Mouse (Mus musculus): ENCODE results near the gene Izumo1r. TPM values are rescaled to one million over a fixed set of nuclear protein-coding genes. Genes with fewer than 3 reads are reported as not detected.
"Not testable (repeated sequence)": the region's sequence is repeated elsewhere in the genome, so short reads cannot be mapped to it uniquely, and the experiment has no call there.

Gene Izumo1r
- polyA plus RNA-seq, 1 experiment from 2014 or later = 0.23 TPM

DNA sequence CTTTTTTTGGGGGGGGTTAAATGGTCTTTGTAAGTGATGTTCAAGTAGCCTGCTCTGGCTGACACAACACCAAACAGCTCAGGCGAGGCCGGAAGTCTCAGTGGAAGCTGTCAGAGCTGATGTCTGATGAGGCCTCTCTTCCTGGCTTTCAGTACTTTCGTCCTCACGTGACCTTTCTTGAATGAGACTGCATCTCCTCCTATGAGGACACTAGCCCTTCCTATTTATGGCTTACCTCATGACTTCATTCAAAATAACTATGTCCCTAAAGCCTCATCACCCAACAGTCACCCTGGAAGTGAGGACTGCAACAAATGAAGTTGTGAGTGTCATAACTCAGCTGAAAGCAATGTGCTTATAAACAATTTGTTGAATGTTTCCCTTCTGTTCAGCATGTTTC lies 19.1 kb downstream of the Izumo1r start:
- Histone ChIP-seq H3K27ac (no peak overlapping the region), H3K9me3 (no peaks in the 10 kb centered on the region), H3K4me1 (no peaks in the 10 kb centered on the region), H3K4me3 (no peak overlapping the region), H3K4me2 (no peak overlapping the region), H3K27me3 (no peaks in the 10 kb centered on the region), H3K9ac (no peak overlapping the region), H3K36me3 (no peaks in the 10 kb centered on the region)
- ATAC-seq (ENCODE audit: insufficient number of reproducible peaks, low FRiP score, low TSS enrichment, low read depth) = no peak
- WGBS = 68% methylated on average over 4 of the region's 4 CpGs

GRCm38 (mm10) chr9:14876566-14876965 lies 27.2 kb downstream of the Izumo1r start:
- not testable (repeated sequence) for H3K27me3 ChIP-seq; H3K9me3 ChIP-seq; H3K27ac ChIP-seq; H3K4me2 ChIP-seq; H3K9ac ChIP-seq; H3K4me3 ChIP-seq; H3K36me3 ChIP-seq; H3K4me1 ChIP-seq; ATAC-seq (ENCODE audit: insufficient number of reproducible peaks, low FRiP score, low TSS enrichment, low read depth)
- WGBS = 16% methylated on average over 8 of the region's 8 CpGs

GRCm38 (mm10) chr9:14875743-14876507 lies 27.8 kb downstream of the Izumo1r start:
- ATAC-seq (ENCODE audit: insufficient number of reproducible peaks, low FRiP score, low TSS enrichment, low read depth) = no peak
- H3K9ac ChIP-seq = no peak overlapping the region
- no peaks in the 10 kb centered on the region for H3K9me3 ChIP-seq
- no peaks in the 10 kb centered on the region for H3K36me3 ChIP-seq
- no peak overlapping the region for H3K27ac ChIP-seq
- 78% methylated on average over 5 of the region's 5 CpGs for WGBS
- peaks cover 9% of the 10 kb centered on the region; the same call in 1 of the 2 replicates for H3K4me1 ChIP-seq
- H3K27me3 ChIP-seq = no peaks in the 10 kb centered on the region
- H3K4me2 ChIP-seq = no peak overlapping the region
- H3K4me3 ChIP-seq = no peak overlapping the region

DNA sequence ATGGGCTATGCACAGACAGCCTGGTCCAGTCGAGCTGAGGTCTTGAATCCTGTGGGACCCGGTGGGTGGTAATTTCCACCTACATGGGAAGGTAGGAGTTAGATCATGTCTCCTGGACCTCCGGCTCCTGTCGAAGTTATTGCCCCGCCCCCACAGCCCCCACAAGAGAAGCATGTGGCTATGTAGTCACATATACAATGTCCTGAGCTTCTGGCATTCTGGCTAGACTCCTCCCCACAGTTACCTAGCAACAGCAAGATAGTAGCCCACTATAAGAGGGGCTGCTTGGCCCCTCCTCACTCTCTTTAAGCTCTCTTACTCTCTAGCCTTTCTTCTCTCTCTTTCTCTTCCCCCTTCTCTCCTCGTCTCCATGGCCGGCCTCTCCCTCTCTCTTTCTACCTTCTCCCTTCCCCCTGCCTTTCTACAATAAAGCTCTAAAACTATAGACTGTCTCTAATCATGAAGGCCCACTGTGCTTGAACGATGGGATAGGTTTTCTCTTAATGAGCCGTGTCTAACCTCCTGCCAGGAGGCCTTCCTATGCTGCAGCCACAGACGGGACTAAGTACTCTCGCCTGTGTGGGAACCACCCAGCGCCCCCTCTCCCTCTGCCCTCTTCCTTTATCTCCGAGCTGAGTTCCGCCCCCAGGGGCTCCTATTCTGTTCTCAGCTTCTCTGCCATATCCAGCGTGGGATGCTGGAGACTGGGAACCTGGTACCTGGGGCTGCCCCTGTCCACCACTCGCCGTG lies 31.4 kb downstream of the Izumo1r start:
- 47% methylated on average over 17 of the region's 17 CpGs for WGBS
- H3K27ac ChIP-seq = no peak overlapping the region
- H3K9ac ChIP-seq = no peak overlapping the region
- H3K4me2 ChIP-seq = no peak overlapping the region
- no peak overlapping the region for H3K4me3 ChIP-seq
- H3K27me3 ChIP-seq = peaks cover 6% of the 10 kb centered on the region; the same call in 1 of the 2 replicates
- peaks cover 9% of the 10 kb centered on the region; the same call in 1 of the 2 replicates for H3K4me1 ChIP-seq
- no peaks in the 10 kb centered on the region for H3K9me3 ChIP-seq
- H3K36me3 ChIP-seq = no peaks in the 10 kb centered on the region
- ATAC-seq (ENCODE audit: insufficient number of reproducible peaks, low FRiP score, low TSS enrichment, low read depth) = no peak

GRCm38 (mm10) chr9:14871536-14871935 lies 32.2 kb downstream of the Izumo1r start:
- H3K4me2 ChIP-seq = no peak overlapping the region
- H3K4me3 ChIP-seq = no peak overlapping the region
- no peak for ATAC-seq (ENCODE audit: insufficient number of reproducible peaks, low FRiP score, low TSS enrichment, low read depth)
- no peak overlapping the region for H3K27ac ChIP-seq
- H3K9me3 ChIP-seq = no peaks in the 10 kb centered on the region
- peaks cover 11% of the 10 kb centered on the region for H3K27me3 ChIP-seq
- 65% methylated on average over 3 of the region's 3 CpGs for WGBS
- no peak overlapping the region for H3K9ac ChIP-seq
- H3K36me3 ChIP-seq = no peaks in the 10 kb centered on the region
- peaks cover 9% of the 10 kb centered on the region; the same call in 1 of the 2 replicates for H3K4me1 ChIP-seq

DNA sequence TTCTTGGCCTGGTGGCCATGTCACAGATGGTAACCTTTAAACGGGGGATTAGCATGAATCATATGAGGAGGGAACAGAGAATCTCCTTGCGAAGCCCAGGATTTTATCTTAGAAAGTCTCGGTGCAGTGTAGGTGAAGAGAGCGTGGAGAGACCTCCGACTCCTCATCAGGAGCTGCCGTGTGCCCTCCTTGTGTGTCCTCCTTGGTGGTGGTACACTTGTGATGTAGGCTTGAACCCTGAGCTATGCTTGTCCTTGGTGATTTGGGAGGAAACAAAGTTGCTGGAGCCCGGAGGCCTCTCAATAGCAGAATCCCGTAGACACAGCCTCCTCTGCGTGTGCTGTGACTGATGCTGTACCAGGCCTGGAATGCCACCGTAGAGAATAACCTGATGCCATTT lies 32.9 kb downstream of the Izumo1r start:
- no peaks in the 10 kb centered on the region for H3K9me3 ChIP-seq
- H3K4me1 ChIP-seq = peaks cover 9% of the 10 kb centered on the region; the same call in 1 of the 2 replicates
- no peak overlapping the region for H3K4me2 ChIP-seq
- H3K9ac ChIP-seq = no peak overlapping the region
- H3K36me3 ChIP-seq = no peaks in the 10 kb centered on the region
- ATAC-seq (ENCODE audit: insufficient number of reproducible peaks, low FRiP score, low TSS enrichment, low read depth) = no peak
- peaks cover 14% of the 10 kb centered on the region for H3K27me3 ChIP-seq
- H3K4me3 ChIP-seq = no peak overlapping the region
- no peak overlapping the region for H3K27ac ChIP-seq
- 87% methylated on average over 10 of the region's 10 CpGs for WGBS

- Histone ChIP-seq H3K4me2 (no peak overlapping the region), H3K27ac (no peak overlapping the region), H3K9me3 (no peaks in the 10 kb centered on the region), H3K4me1 (peaks cover 9% of the 10 kb centered on the region; the same call in 1 of the 2 replicates), H3K36me3 (no peaks in the 10 kb centered on the region), H3K4me3 (no peak overlapping the region), H3K9ac (no peak overlapping the region), H3K27me3 (peaks cover 14% of the 10 kb centered on the region)
- no peak for ATAC-seq (ENCODE audit: insufficient number of reproducible peaks, low FRiP score, low TSS enrichment, low read depth)
- 84% methylated on average over 2 of the region's 2 CpGs for WGBS
These were observed 33.4 kb downstream of the Izumo1r start for GRCm38 (mm10) chr9:14870377-14870776.

DNA sequence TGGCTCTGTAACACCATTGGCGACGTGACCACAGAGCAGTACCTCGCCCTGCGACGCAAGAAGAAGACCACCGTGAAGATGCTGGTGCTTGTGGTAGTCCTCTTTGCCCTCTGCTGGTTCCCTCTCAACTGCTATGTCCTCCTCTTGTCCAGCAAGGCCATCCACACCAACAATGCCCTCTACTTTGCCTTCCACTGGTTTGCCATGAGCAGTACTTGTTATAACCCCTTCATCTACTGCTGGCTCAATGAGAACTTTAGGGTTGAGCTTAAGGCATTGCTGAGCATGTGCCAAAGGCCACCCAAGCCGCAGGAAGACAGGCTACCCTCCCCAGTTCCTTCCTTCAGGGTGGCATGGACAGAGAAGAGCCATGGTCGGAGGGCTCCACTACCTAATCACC lies 35.4 kb downstream of the Izumo1r start:
- Histone ChIP-seq H3K4me1 (peaks cover 9% of the 10 kb centered on the region; the same call in 1 of the 2 replicates), H3K4me3 (no peak overlapping the region), H3K36me3 (no peaks in the 10 kb centered on the region), H3K4me2 (no peak overlapping the region), H3K9me3 (no peaks in the 10 kb centered on the region), H3K27ac (no peak overlapping the region), H3K27me3 (peaks cover 19% of the 10 kb centered on the region), H3K9ac (no peak overlapping the region)
- 92% methylated on average over 8 of the region's 8 CpGs for WGBS
- no peak for ATAC-seq (ENCODE audit: insufficient number of reproducible peaks, low FRiP score, low TSS enrichment, low read depth)

- no peak overlapping the region for H3K4me3 ChIP-seq
- peaks cover 30% of the 10 kb centered on the region for H3K27me3 ChIP-seq
- H3K9ac ChIP-seq = no peak overlapping the region
- ATAC-seq (ENCODE audit: insufficient number of reproducible peaks, low FRiP score, low TSS enrichment, low read depth) = no peak
- H3K4me2 ChIP-seq = no peak overlapping the region
- no peaks in the 10 kb centered on the region for H3K36me3 ChIP-seq
- no peak overlapping the region for H3K27ac ChIP-seq
- no peaks in the 10 kb centered on the region for H3K9me3 ChIP-seq
- H3K4me1 ChIP-seq = peaks cover under 1% of the 10 kb centered on the region; the same call in 1 of the 2 replicates
- 34% methylated on average over 7 of the region's 7 CpGs for WGBS
These were observed 36.8 kb downstream of the Izumo1r start for GRCm38 (mm10) chr9:14866957-14867356.

DNA sequence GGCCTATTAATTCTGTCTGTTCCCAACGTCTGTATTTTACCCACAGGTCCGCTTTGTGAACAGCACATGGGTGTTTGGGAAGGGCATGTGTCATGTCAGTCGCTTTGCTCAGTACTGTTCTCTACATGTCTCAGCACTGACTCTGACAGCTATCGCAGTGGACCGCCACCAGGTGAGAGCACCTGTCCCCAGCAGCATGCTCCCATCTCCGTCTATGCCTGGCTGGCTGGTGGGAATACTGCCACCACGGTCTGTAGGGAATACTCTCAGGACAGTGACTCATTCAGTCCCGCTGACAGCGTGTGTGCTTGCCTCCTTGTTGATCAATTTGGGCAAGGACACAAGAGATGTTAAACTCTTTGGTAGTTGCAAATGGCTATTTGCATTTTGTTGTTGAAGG lies 39.0 kb downstream of the Izumo1r start:
- Histone ChIP-seq H3K4me2 (no peak overlapping the region), H3K36me3 (no peaks in the 10 kb centered on the region), H3K27ac (no peak overlapping the region), H3K4me1 (peaks cover 9% of the 10 kb centered on the region), H3K9me3 (no peaks in the 10 kb centered on the region), H3K27me3 (peaks cover 52% of the 10 kb centered on the region), H3K9ac (no peak overlapping the region), H3K4me3 (no peak overlapping the region)
- WGBS = 80% methylated on average over 9 of the region's 9 CpGs
- no peak for ATAC-seq (ENCODE audit: insufficient number of reproducible peaks, low FRiP score, low TSS enrichment, low read depth)

DNA sequence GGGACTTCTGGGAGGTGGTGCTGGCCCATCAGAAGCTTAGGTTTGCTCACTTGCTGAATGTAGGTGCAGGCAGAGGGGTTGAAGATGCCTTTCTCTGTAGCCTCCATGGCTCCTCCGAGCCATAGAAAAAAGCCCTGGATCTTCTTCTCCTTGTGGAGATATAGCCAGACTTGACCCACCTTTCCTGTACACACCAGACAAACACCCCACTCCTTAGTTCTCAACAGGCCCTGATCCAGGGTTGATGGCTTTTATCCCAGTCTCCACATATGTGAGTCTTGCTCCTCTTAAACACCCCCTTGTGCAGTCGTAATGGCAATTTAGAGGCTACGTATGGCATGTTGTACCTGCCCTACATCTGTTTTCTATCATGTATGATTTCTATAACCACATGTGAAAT lies 40.6 kb downstream of the Izumo1r start:
- Histone ChIP-seq H3K36me3 (no peaks in the 10 kb centered on the region), H3K9ac (no peak overlapping the region), H3K4me3 (no peak overlapping the region), H3K9me3 (no peaks in the 10 kb centered on the region), H3K4me2 (no peak overlapping the region), H3K27ac (no peak overlapping the region), H3K27me3 (peaks cover 68% of the 10 kb centered on the region), H3K4me1 (peaks cover 9% of the 10 kb centered on the region)
- 61% methylated on average over 3 of the region's 3 CpGs for WGBS
- ATAC-seq (ENCODE audit: insufficient number of reproducible peaks, low FRiP score, low TSS enrichment, low read depth) = no peak
